Mouse (Mus musculus): Measurements from ENCODE around the gene Slc50a1.

DNA sequence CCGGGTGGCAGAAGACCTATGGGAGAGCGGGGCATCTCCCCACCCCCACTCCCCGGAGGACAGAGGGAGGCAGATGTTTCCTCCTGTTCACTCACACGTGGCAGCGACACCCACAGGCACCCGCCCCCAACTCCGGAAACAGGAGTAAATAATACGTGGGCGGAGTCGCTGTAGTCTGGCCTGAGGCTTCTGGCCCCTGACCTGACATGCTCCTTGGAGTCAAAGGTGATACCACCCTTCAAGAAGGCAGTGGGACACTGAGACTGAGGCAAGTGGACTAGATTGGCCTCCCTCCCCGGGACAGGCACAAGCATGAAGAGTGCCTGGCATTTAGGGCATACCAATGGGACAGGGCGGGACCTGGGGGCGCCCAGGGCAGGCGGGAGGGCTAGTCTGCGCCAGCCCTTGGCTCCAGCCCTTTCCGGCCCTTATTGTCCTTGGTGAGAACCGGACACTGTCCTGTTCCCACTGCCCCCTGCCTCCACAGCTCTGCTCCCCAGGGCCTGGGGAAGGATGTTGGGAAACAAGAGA, 18.9 kb downstream of the Slc50a1 start:
- 0 out of 2 replicates have a peak, but pooled peaks have one; percentile 13 for TF ChIP-seq CTCF (IDR thresholded peaks at IDR 0.05; ENCODE audit: low read depth)
- TF ChIP-seq EP300 (IDR thresholded peaks at IDR 0.05; ENCODE audit: low read depth): no peak
